In genomic region chr10:5447950-5448716, GRCm38 (mm10) we compare ENCODE assay signal across 21 mouse cellular contexts.
DNase-seq lines count a peak whose midpoint lies in the region; ATAC-seq lines count a peak whose summit lies in the region.
"Had no signal": no experiment of that assay in that cellular context is flagged by ENCODE, and none has a peak within 500 bp of the region (broad histone marks: within the 10 kb centered on the region; RNA-seq: fewer than 3 reads in every experiment).

No protein-coding gene starts in this region.

- no peaks in the 10 kb centered on the region for H3K27me3 ChIP-seq in liver, embryonic 12.5 days (replicated peaks)
- H3K27me3 ChIP-seq: CH12.LX; embryonic facial prominence, embryonic 15.5 days; heart, embryonic 13.5 days; intestine, embryonic 15.5 days; kidney, embryonic 15.5 days; lung, embryonic 15.5 days; midbrain, embryonic 12.5 days; neural tube, embryonic 15.5 days had no signal

- 47% methylated on average over 4 of the region's 4 CpGs for WGBS in liver, embryonic 12.5 days (ENCODE audit: insufficient replicate concordance)

- no peak overlapping the region for H3K4me3 ChIP-seq in liver, embryonic 12.5 days
- H3K4me3 ChIP-seq: embryonic facial prominence, embryonic 15.5 days; heart, embryonic 13.5 days; intestine, embryonic 15.5 days; kidney, embryonic 15.5 days; lung, embryonic 15.5 days; midbrain, embryonic 12.5 days; neural tube, embryonic 15.5 days had no signal

- ATAC-seq in CD4-positive, CD25-positive, alpha-beta regulatory T cell, adult 4 months, result peak; percentile 88
- no peak for ATAC-seq in liver, embryonic 12.5 days
- ATAC-seq: forebrain, embryonic 14.5 days; intestine, embryonic 15.5 days had no signal

- peak; percentile 69 for DNase-seq in CD4-positive helper T cell, adult 2 months (ENCODE audit: low read depth, low spot score)
- peak; percentile 73 for DNase-seq in cerebellum, adult 9-10 months
- peak; percentile 83 for DNase-seq in naive thymus-derived CD4-positive, alpha-beta T cell, adult 2 months (ENCODE audit: low read depth)
- no peak for DNase-seq in urinary bladder, adult 18-20 months (ENCODE audit: low spot score in 2 of 2)
- DNase-seq in gastrocnemius, postnatal 36 days, result no peak
- DNase-seq in liver, result no peak
- DNase-seq: adrenal gland, postnatal 10 days; embryo, embryonic 11 days; heart, postnatal 36 days had no signal

- H3K27ac ChIP-seq in liver, embryonic 12.5 days, result no peak overlapping the region
- H3K27ac ChIP-seq: embryonic facial prominence, embryonic 15.5 days; heart, embryonic 13.5 days; intestine, embryonic 15.5 days; kidney, embryonic 15.5 days; lung, embryonic 15.5 days; midbrain, embryonic 12.5 days; neural tube, embryonic 15.5 days had no signal

- no peak overlapping the region for H3K9ac ChIP-seq in liver, embryonic 12.5 days
- H3K9ac ChIP-seq: embryonic facial prominence, embryonic 15.5 days; heart, embryonic 13.5 days; intestine, embryonic 15.5 days; kidney, embryonic 15.5 days; lung, embryonic 15.5 days; midbrain, embryonic 12.5 days; neural tube, embryonic 15.5 days had no signal

- no peak overlapping the region for H3K4me2 ChIP-seq in liver, embryonic 12.5 days
- H3K4me2 ChIP-seq: embryonic facial prominence, embryonic 15.5 days; heart, embryonic 13.5 days; intestine, embryonic 15.5 days; kidney, embryonic 15.5 days; liver, embryonic 11.5 days; lung, embryonic 15.5 days; midbrain, embryonic 12.5 days; neural tube, embryonic 15.5 days had no signal

- no peaks in the 10 kb centered on the region for H3K4me1 ChIP-seq in liver, embryonic 12.5 days
- H3K4me1 ChIP-seq: embryonic facial prominence, embryonic 15.5 days; heart, embryonic 13.5 days; intestine, embryonic 15.5 days; kidney, embryonic 15.5 days; lung, embryonic 15.5 days; midbrain, embryonic 12.5 days; neural tube, embryonic 15.5 days had no signal

- intact Hi-C loops in gastrocnemius, postnatal 36 days (cut with DNase I), result no loop called here

- H3K9me3 ChIP-seq in liver, embryonic 12.5 days (replicated peaks), result no peaks in the 10 kb centered on the region
- H3K9me3 ChIP-seq: embryonic facial prominence, embryonic 15.5 days; heart, embryonic 13.5 days; intestine, embryonic 15.5 days; kidney, embryonic 15.5 days; lung, embryonic 15.5 days; midbrain, embryonic 12.5 days; neural tube, embryonic 15.5 days had no signal

- H3K36me3 ChIP-seq in liver, embryonic 12.5 days, result no peaks in the 10 kb centered on the region
- H3K36me3 ChIP-seq: embryonic facial prominence, embryonic 15.5 days; heart, embryonic 13.5 days; intestine, embryonic 15.5 days; kidney, embryonic 15.5 days; lung, embryonic 15.5 days; midbrain, embryonic 12.5 days; neural tube, embryonic 15.5 days had no signal

Comparison
In these comparisons a context has a peak if more than half of its experiments do, and no peak if none do; other contexts are left out.
1. DNase-seq: peak in CD4-positive helper T cell, adult 2 months (single experiment), cerebellum, adult 9-10 months (single experiment) and naive thymus-derived CD4-positive, alpha-beta T cell, adult 2 months (single experiment); none in urinary bladder, adult 18-20 months (0 of 2), gastrocnemius, postnatal 36 days (0 of 2) and liver (single experiment).